15 mouse cellular contexts compared by ENCODE assay signal in the genomic region with DNA sequence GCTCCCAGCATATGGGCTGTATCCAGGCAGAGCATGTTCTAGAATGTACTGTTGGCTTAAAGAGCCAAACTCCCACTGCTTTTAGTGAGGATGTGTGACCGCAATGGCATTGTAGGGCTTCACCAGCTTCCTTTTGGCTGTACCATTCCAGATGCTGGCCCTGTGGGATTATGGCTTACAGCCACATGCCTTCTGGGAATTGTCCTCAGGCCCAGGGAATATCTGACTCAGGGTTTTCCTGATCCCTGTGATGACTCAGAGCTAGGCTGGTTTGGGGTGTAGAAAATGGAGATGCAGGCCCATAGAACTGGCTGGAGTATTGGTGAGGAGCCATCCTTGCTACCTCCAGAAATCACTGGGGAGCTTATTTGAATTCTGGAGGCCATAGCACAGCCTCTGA.
"Had no signal": no experiment of that assay in that cellular context is flagged by ENCODE, and none has a peak within 500 bp of the region (broad histone marks: within the 10 kb centered on the region; RNA-seq: fewer than 3 reads in every experiment).

No protein-coding gene starts in this region.

- DNase-seq: lung, adult 18-20 months; lung, embryonic 14.5 days; lung, postnatal 10 days; lung, postnatal 4 days; right cerebral cortex, adult 18-20 months; right cerebral cortex, postnatal 25 days; right cerebral cortex, postnatal 4 days; spleen, adult 18-20 months; thymus, adult 18-20 months; thymus, postnatal 14 days; thymus, postnatal 36 days had no signal

- H3K4me3 ChIP-seq: midbrain, embryonic 10.5 days; midbrain, embryonic 13.5 days; midbrain, embryonic 15.5 days; neural tube, embryonic 12.5 days had no signal

- H3K4me2 ChIP-seq: lung, embryonic 14.5 days; midbrain, embryonic 13.5 days; midbrain, embryonic 15.5 days; neural tube, embryonic 12.5 days had no signal

- H3K27me3 ChIP-seq: midbrain, embryonic 13.5 days; midbrain, embryonic 15.5 days; neural tube, embryonic 12.5 days had no signal

- H3K36me3 ChIP-seq: midbrain, embryonic 10.5 days; midbrain, embryonic 13.5 days; midbrain, embryonic 15.5 days; neural tube, embryonic 12.5 days had no signal
